Mouse (Mus musculus) neutrophil, adult 5-6 weeks (primary cell): ENCODE data around the gene Plxna1. TPM values are rescaled to one million over a fixed set of nuclear protein-coding genes. Genes with fewer than 3 reads are reported as not detected.

ENCODE experiments used
- ATAC-seq: fragments of 151-379, 151-347 bp; 2 replicates; pipeline ENCODE4 v1.8.0; 2017; ENCODE audit warnings: mild to moderate bottlenecking, moderate TSS enrichment; ENCODE audit not compliant: insufficient number of reproducible peaks, poor library complexity, low FRiP score, severe bottlenecking; ENCODE audit errors: extremely low read depth
- total RNA-seq: library from RNA; stranded (forward); fragments of 200-1000 nt; gene quantifications from 2 replicates; pipeline ENCODE4 v1.2.3, GENCODE M21; 2017

The Plxna1 gene
- total RNA-seq = 1.4 and 1.7 TPM in 2 replicates

DNA sequence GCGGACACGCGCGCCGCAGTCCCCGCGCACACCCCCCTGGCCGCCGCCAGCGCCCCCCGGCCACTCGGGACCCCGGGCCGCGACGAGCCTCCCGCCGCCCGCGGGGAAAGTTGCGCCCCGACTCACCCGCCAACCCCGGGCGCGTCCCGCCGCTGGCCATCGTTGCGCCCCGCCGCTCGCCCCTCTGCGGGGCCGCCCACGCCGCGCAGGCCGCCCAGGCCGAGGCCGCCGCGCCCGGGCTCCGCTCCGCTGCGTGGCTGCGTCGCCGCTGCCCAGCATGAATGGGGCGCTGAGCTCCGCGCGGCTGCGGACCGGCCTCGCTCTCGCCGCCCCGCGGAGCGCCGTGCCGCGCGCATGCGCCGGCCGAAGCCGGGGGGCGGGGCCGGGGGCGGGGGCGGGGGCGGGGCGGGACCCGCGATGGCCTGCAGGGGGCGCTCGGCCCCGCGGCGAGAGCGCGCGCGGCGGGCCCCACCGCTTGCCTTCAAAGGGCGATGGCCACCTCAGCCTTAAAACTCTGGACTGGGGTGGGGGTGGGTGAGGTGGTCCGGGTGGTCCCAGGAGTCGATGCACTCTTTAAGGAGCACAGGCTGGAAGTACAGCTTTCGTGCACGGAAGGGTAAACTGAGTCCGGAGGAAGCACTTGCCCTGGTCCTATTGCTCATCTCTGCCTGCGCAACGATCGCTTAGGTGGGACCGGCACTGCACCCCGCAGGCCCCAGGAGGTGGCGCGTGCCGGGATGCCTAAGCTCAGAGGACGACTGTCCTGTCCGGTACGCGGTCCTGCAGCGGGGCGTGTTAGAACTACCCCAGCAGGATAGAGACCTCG lies at the start of gene Plxna1:
TSS of gene Plxna1 (minus strand) at position 340 of the 826 bp plus-strand sequence.
- 0 out of 2 replicates have a peak, but pooled peaks have one; percentile 11 for ATAC-seq

- no peak for ATAC-seq
These were observed 46.6 kb upstream of the Plxna1 start for GRCm38 (mm10) chr6:89409041-89409440.

DNA sequence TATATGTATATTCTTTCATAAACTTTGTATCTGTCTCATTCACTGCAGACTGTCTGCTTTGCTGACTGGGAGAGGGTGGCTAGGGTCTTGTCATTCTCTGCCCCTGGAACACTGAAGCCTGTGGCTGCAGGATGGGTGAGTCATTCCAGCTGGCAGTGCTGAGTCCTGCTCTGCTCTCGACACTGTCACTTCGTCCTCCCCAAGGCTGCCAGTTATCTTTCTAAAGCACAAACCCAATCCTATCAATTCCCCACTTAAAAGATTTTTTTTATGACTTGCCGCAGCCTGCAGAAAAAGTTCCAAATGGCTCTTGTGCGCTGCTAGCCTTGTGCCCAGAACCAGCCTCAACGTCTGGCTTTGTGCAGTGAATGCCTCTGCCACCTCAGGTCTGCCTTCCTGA lies 45.8 kb upstream of the Plxna1 start:
- no peak for ATAC-seq

DNA sequence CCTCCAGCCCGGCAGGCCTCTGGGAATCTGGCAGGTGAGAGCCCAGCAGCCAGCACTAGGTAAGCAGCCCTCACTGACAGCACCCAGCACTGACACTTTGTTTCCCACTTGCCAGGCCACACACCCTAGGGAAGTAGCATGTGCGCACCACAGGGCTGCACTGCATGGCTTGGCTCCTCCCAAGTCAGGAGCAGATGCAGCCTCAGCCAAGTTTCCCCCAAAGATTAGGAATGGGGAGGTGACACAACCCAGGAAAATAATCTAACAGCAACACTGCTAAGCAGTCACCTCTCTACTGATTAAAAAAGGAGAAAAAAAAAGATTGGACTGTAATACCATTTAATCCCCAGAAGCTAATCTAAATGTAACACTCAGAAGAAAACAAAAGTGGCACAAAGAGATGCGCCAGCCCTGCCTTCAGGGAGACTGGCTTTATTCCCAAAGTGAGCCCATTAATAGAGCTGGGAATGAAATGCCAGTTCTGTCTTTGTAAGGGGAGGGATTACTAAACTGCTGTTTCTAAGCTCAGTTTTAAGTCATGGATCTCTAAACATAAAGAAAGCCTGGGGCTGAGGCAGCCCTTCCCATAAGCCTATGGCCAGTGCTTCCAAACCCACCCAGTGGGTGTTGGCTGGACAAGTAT lies 44.9 kb upstream of the Plxna1 start:
- ATAC-seq = no peak

- no peak for ATAC-seq
These were observed 42.5 kb upstream of the Plxna1 start for GRCm38 (mm10) chr6:89404964-89405363.

GRCm38 (mm10) chr6:89403257-89404225 lies 41.1 kb upstream of the Plxna1 start:
- no peak for ATAC-seq

- no peak for ATAC-seq
These were observed 40.0 kb upstream of the Plxna1 start for GRCm38 (mm10) chr6:89402406-89402805.

DNA sequence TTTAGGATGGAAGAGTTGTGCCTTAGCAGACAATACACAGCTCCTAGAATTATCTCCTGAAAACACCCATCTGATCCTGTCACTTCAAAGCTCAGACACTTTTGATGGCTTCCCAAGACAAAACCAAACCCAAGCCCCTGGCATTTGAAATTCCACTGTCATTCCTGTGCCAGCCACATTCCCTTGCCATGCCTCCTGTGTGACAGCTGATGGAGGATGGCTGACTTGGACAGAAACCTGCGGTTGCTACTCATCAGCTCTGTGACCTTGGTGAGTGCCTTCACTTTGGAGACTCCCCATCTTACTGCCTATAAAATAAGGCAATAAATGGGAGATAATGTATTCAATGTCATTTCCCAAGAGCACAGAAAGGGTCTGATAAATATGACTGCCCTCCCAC lies 37.1 kb upstream of the Plxna1 start:
- no peak for ATAC-seq

- ATAC-seq = no peak
These were observed 35.5 kb upstream of the Plxna1 start for GRCm38 (mm10) chr6:89397919-89398318.

- ATAC-seq = no peak
These were observed 31.4 kb upstream of the Plxna1 start for GRCm38 (mm10) chr6:89393820-89394219.

- ATAC-seq = no peak
These were observed 29.8 kb upstream of the Plxna1 start for GRCm38 (mm10) chr6:89392213-89392612.

DNA sequence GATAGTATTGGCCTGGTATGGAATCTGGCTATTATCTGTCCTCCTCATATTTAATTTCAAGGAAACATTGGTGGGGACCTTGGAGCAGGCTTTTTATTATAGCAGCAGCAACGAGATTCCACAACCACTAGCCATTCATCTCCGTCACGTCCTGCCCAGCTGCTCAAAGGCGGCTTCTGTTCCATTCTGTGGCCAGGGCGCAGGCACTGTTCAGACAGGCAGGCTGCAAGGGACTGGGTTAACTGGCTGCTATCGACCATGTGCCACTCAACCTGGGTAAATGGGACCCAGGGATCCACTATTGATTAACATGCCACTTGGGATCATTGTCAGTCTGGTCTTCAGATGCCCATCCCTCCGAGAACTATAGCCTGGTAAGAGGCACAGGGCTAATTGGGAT lies 27.4 kb upstream of the Plxna1 start:
- no peak for ATAC-seq

- ATAC-seq = no peak
These were observed 24.5 kb upstream of the Plxna1 start for GRCm38 (mm10) chr6:89386956-89387355.

DNA sequence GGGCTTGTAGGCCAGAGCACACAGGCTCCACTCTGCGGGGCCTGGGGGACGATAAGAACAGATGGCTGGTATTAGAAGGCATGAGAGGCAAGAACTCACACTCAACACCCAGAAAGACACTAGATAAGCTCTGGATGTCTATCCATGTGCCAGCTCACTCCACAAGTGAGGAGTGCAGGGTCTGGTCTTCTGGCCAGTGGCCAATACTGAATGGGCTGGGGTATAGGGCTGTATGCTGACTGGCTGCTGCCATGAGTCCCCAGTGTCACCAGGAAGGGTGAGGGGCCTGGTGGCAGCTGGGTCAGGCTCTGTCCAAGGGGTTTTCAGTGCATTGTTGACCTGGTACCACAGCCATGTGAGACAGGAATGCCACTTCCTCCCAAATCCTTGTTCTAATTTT lies 22.3 kb upstream of the Plxna1 start:
- ATAC-seq = no peak

- no peak for ATAC-seq
These were observed 19.4 kb upstream of the Plxna1 start for GRCm38 (mm10) chr6:89381851-89382250.

- ATAC-seq = no peak
These were observed 18.8 kb upstream of the Plxna1 start for GRCm38 (mm10) chr6:89381172-89381571.

- ATAC-seq = no peak
These were observed 18.3 kb upstream of the Plxna1 start for GRCm38 (mm10) chr6:89380751-89381150.

GRCm38 (mm10) chr6:89378264-89378663 lies 15.8 kb upstream of the Plxna1 start:
- ATAC-seq = no peak

DNA sequence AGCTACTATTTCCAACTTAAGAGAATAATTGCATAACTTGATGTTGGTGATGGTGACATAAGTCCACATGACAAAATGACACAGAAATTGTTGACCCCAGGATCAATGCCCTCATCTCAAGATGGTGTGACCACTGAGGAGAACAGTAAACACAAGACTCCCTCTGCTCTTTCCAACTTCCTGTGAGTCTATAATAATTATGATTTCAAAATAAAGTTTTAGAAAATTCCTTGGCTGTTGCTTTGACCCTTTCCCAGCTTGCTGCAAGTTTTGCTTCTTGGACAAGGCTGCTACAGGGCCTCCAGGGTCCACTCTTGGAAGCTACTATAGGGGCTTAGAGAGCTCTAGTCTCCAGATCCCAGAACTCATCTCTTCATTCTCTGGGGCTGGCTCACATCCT lies 6.4 kb upstream of the Plxna1 start:
- ATAC-seq = no peak
